Mouse (Mus musculus) kidney, postnatal 4 days (tissue): ENCODE measurements around the gene Dcpp3.
"Not testable (repeated sequence)": the region's sequence is repeated elsewhere in the genome, so short reads cannot be mapped to it uniquely, and the experiment has no call there.

Source experiments
- DNase-seq, 2 experiments: peaks; one replicate each; pipeline ENCODE4 v3.0.0; 2021; ENCODE audit warnings: mixed read lengths in 2 of 2

The Dcpp3 gene

GRCm38 (mm10) chr17:23917158-23917557, at the start of gene Dcpp3:
Dcpp3 (plus strand) TSS chr17:23917458.
- DNase-seq, result not testable (repeated sequence)

GRCm38 (mm10) chr17:23867756-23868155, 49.5 kb upstream of the Dcpp3 start, which contains the start of gene Prss21:
Prss21 (plus strand) TSS chr17:23868056.
- DNase-seq, result no peak

- no peak for DNase-seq
These were observed 48.7 kb upstream of the Dcpp3 start for GRCm38 (mm10) chr17:23868513-23868912.

GRCm38 (mm10) chr17:23873884-23874856, 43.1 kb upstream of the Dcpp3 start:
- DNase-seq, result peak; percentile 81 to 86

- DNase-seq, result no peak
These were observed 40.5 kb upstream of the Dcpp3 start for GRCm38 (mm10) chr17:23876741-23877140.

GRCm38 (mm10) chr17:23877166-23877565, 40.1 kb upstream of the Dcpp3 start:
- no peak for DNase-seq

GRCm38 (mm10) chr17:23880576-23880975, 36.7 kb upstream of the Dcpp3 start, which contains the start of the genes Dcpp1 and Dcpp2:
Dcpp1 (plus strand) TSS chr17:23880876.
Dcpp2 (plus strand) TSS chr17:23880880.
- not testable (repeated sequence) for DNase-seq

- peak; percentile 90 to 95 for DNase-seq
These were observed 7.3 kb downstream of the Dcpp3 start for GRCm38 (mm10) chr17:23924531-23925007.

- DNase-seq, result peak; percentile 79 to 85
These were observed 7.8 kb downstream of the Dcpp3 start for GRCm38 (mm10) chr17:23925090-23925493.

GRCm38 (mm10) chr17:23931157-23931556, 13.9 kb downstream of the Dcpp3 start:
- no peak for DNase-seq

- no peak for DNase-seq
These were observed 24.1 kb downstream of the Dcpp3 start, which contains the start of gene Sbp for GRCm38 (mm10) chr17:23941372-23941771. Sbp (plus strand) TSS chr17:23941672.

- DNase-seq, result not testable (repeated sequence)
These were observed 30.2 kb downstream of the Dcpp3 start for GRCm38 (mm10) chr17:23947486-23947885.

- no peak for DNase-seq
These were observed 31.8 kb downstream of the Dcpp3 start for GRCm38 (mm10) chr17:23949068-23949467.

- DNase-seq, result not testable (repeated sequence)
These were observed 33.6 kb downstream of the Dcpp3 start for GRCm38 (mm10) chr17:23950828-23951227.

- DNase-seq, result no peak
These were observed 37.9 kb downstream of the Dcpp3 start, which contains the start of gene Sbpl for GRCm38 (mm10) chr17:23955174-23955573. Sbpl (minus strand) TSS chr17:23955274.

GRCm38 (mm10) chr17:23960084-23960738, 43.0 kb downstream of the Dcpp3 start:
- DNase-seq, result peak; percentile 83 to 88

- no peak for DNase-seq
These were observed 44.4 kb downstream of the Dcpp3 start for GRCm38 (mm10) chr17:23961573-23962122.

- no peak for DNase-seq
These were observed 48.7 kb downstream of the Dcpp3 start for GRCm38 (mm10) chr17:23965805-23966425.

GRCm38 (mm10) chr17:23966658-23967401, 49.6 kb downstream of the Dcpp3 start:
- peak in 1 of 2 experiments; percentile 34 for DNase-seq

- DNase-seq, result peak in 1 of 2 experiments; percentile 59
These were observed 51.5 kb downstream of the Dcpp3 start for GRCm38 (mm10) chr17:23968780-23969179.
